Mouse (Mus musculus): Measurements from ENCODE around the gene Cdh26.

GRCm38 (mm10) chr2:178423223-178423622 lies 7.1 kb upstream of the Cdh26 start:
- no peak for TF ChIP-seq CTCF (IDR thresholded peaks at IDR 0.05; ENCODE audit: borderline replicate concordance, control insufficient read depth, extremely low read depth, insufficient read depth, low read length, poor library complexity)
- no peak for TF ChIP-seq POLR2A (IDR thresholded peaks at IDR 0.05; ENCODE audit: control insufficient read depth, extremely low read depth, insufficient read depth, low read length, poor library complexity)

All from thymus, adult 2 months (tissue).